Mouse (Mus musculus): Measurements from ENCODE around the gene Pank1. TPM values are rescaled to one million over a fixed set of nuclear protein-coding genes. Genes with fewer than 3 reads are reported as not detected.

The Pank1 gene
- polyA plus RNA-seq, 1 experiment from 2014 or later = 7.2 TPM

- no peaks in the 10 kb centered on the region for H3K4me1 ChIP-seq
- no peaks in the 10 kb centered on the region for H3K27me3 ChIP-seq (ENCODE audit: low read depth, poor library complexity, severe bottlenecking)
- H3K9me3 ChIP-seq (replicated peaks) = no peaks in the 10 kb centered on the region; the same call in 1 of the 2 replicates
- WGBS = 90% methylated on average over 4 of the region's 4 CpGs
- no peak overlapping the region for H3K27ac ChIP-seq
- H3K4me3 ChIP-seq = no peak overlapping the region
- no peaks in the 10 kb centered on the region for H3K36me3 ChIP-seq
- DNase-seq (ENCODE audit: low spot score) = no peak
Observed at GRCm38 (mm10) chr19:34898941-34899340, 19.7 kb upstream of the Pank1 start.

DNA sequence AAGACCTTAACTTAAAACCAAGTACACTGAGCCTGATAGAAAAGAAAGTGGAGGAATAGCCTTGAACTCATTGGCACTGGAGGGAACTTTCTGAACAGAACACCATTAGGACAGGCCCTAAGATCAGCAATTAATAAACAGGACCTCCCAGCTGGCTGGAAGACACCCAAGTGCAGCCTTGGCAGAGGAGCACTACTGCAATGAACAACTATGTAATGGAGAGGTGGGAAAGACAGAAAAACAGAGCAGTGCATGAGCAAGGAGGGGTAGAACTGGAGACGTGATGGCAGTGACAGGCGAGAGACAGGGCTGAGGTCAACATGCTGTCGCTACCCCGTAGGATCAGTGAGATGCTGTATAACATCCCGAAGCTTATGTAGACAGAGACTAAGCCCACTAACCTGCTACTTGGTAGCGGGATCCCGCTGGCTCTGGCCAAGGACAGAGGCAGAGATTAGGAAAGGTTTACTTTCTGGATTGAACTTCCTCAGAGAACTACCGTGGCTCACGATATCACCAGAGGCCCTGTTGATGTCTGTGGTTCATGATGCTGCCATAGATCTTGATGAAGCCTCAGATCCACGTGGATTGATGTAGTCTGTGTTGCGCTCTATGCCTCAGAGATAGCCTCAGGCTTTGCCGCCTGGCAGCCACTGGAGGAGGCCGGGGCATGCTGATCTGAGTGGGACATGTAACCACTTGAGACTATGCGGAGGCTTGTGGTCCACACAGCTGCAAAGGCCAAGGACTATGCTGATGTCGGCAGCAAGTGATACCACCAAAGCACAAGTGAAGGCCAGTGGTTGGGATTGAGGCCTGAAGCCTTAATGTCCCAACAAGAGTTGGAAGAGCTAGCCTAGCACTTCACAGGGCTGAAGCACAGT is 18.1 kb upstream of the Pank1 start:
- 92% methylated on average over 15 of the region's 15 CpGs for WGBS

DNA sequence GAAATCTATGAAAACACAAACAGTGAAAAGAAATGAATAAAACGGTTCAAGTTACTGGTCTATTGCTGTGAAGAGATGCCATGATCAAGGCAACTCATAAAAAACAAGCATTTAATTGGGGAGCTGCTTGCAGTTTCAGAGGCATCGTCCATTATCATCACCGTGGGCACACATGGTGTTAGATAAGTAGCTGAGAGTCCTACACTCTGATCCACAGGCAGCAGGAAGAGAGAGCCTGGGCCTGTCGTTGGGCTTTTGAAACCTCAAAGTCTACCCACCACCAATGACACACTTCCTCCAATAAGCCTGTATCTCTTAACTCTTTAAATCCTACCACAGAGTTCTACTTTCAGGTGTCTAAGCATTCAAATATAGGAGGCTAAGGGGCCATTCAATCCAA is 15.8 kb upstream of the Pank1 start:
- no peak for DNase-seq (ENCODE audit: low spot score)
- WGBS = 84% methylated on average over 4 of the region's 4 CpGs
- Histone ChIP-seq H3K4me3 (no peak overlapping the region), H3K9me3 (replicated peaks) (no peaks in the 10 kb centered on the region), H3K4me1 (no peaks in the 10 kb centered on the region), H3K27me3 (ENCODE audit: low read depth, poor library complexity, severe bottlenecking) (no peaks in the 10 kb centered on the region), H3K36me3 (no peaks in the 10 kb centered on the region), H3K27ac (no peak overlapping the region)

More for the DNA sequence above, 18.1 kb upstream of the Pank1 start:
- DNase-seq (ENCODE audit: low spot score) = no peak
- Histone ChIP-seq H3K27me3 (ENCODE audit: low read depth, poor library complexity, severe bottlenecking) (no peaks in the 10 kb centered on the region), H3K27ac (no peak overlapping the region), H3K4me1 (no peaks in the 10 kb centered on the region), H3K36me3 (no peaks in the 10 kb centered on the region), H3K4me3 (no peak overlapping the region), H3K9me3 (replicated peaks) (no peaks in the 10 kb centered on the region)

DNA sequence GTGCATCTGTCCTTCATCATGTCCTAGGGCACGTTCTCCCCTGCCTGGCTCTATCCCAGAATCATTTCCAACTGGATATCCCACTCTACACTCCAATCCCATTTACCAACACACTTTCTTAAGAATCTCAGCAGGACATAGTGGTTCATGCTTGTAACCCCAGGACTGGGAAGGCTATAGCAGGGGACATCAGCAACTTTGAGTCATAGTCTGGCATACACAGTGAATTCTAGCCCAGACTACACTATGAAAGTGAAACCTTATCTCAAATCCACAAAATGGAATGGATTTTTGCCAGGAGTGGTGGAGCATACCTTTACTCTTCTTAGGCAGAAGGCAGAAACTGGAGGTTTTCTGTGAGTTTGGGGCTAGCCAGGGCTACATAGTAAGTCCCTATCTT is 12.3 kb upstream of the Pank1 start:
- H3K27ac ChIP-seq = no peak overlapping the region
- H3K36me3 ChIP-seq = no peaks in the 10 kb centered on the region
- no peaks in the 10 kb centered on the region for H3K4me1 ChIP-seq
- no peaks in the 10 kb centered on the region for H3K9me3 ChIP-seq (replicated peaks)
- no peak overlapping the region for H3K4me3 ChIP-seq
- WGBS = 87% methylated on average over 1 of the region's 1 CpGs
- H3K27me3 ChIP-seq (ENCODE audit: low read depth, poor library complexity, severe bottlenecking) = no peaks in the 10 kb centered on the region
- no peak for DNase-seq (ENCODE audit: low spot score)

- 70% methylated on average over 3 of the region's 3 CpGs for WGBS
- H3K36me3 ChIP-seq = no peaks in the 10 kb centered on the region
- no peaks in the 10 kb centered on the region for H3K4me1 ChIP-seq
- H3K27me3 ChIP-seq (ENCODE audit: low read depth, poor library complexity, severe bottlenecking) = no peaks in the 10 kb centered on the region
- no peaks in the 10 kb centered on the region for H3K9me3 ChIP-seq (replicated peaks)
- DNase-seq (ENCODE audit: low spot score) = no peak
- H3K4me3 ChIP-seq = no peak overlapping the region
- no peak overlapping the region for H3K27ac ChIP-seq
Observed at GRCm38 (mm10) chr19:34890981-34891380, 11.7 kb upstream of the Pank1 start.

GRCm38 (mm10) chr19:34886324-34886723 is 7.1 kb upstream of the Pank1 start:
- Histone ChIP-seq H3K4me1 (no peaks in the 10 kb centered on the region), H3K36me3 (no peaks in the 10 kb centered on the region), H3K4me3 (no peak overlapping the region), H3K27me3 (ENCODE audit: low read depth, poor library complexity, severe bottlenecking) (no peaks in the 10 kb centered on the region), H3K9me3 (replicated peaks) (no peaks in the 10 kb centered on the region), H3K27ac (no peak overlapping the region)
- no peak for DNase-seq (ENCODE audit: low spot score)
- WGBS = 84% methylated on average over 4 of the region's 4 CpGs

DNA sequence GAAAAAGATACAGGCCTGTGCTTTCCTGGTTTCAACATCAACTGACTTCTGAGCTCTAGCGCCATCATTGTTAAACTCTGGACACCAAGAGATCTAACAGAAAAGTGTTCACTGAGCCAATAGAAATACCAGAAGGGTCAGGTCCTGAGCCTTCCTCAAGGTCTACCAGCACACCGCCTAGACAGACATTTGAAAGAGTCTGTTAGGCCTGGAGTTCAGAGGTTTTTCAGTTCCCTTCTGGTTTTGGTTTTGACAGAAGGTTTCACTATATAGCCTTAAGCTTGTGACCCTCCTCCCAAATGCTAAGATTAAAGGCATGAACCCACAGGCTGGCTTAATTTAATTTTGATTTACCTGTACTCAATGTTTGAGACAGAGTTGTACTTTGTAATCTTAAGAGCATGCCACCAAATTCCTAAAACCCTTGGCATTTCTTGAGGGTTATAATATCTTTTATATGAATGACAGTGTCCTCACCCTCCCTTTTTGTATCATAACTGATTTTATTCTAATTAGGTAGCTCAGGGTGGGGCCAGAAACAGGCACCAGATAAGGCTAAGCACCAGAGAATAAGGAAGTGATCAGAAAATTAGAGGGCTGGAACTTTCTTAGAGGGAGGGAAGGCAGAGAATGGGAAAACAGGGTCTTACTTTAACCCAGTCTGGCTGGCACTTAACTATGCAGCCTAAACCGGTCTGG is 4.4 kb upstream of the Pank1 start:
- DNase-seq (ENCODE audit: low spot score) = no peak
- Histone ChIP-seq H3K4me3 (no peak overlapping the region), H3K9me3 (replicated peaks) (no peaks in the 10 kb centered on the region), H3K27me3 (ENCODE audit: low read depth, poor library complexity, severe bottlenecking) (no peaks in the 10 kb centered on the region), H3K27ac (no peak overlapping the region), H3K36me3 (no peaks in the 10 kb centered on the region), H3K4me1 (peaks cover 10% of the 10 kb centered on the region)
- 82% methylated on average over 3 of the region's 3 CpGs for WGBS

DNA sequence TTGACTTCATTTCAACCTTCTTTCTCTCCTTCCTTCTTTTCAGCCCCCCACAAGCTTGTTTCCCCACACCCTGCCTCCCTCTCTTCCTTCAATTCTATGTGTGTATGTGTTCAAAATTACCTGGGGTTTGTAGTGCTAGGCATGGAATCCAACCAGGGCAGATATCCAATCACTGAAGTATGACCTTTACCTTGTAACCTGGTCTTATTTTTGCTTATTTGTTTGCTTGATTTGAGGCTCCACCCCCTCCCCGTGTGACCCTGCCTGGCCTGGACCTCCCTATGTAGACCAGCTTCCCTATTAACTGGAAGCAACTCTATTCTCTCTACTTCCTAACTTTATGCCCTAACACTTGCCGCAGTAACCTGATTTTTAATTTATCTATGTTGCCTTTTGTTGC is 3.2 kb upstream of the Pank1 start:
- Histone ChIP-seq H3K27ac (no peak overlapping the region), H3K27me3 (ENCODE audit: low read depth, poor library complexity, severe bottlenecking) (no peaks in the 10 kb centered on the region), H3K36me3 (no peaks in the 10 kb centered on the region), H3K9me3 (replicated peaks) (no peaks in the 10 kb centered on the region), H3K4me3 (no peak overlapping the region), H3K4me1 (peaks cover 10% of the 10 kb centered on the region)
- DNase-seq (ENCODE audit: low spot score) = no peak
- 83% methylated on average over 2 of the region's 2 CpGs for WGBS

- no peak for DNase-seq (ENCODE audit: low spot score)
- Histone ChIP-seq H3K27me3 (ENCODE audit: low read depth, poor library complexity, severe bottlenecking) (no peaks in the 10 kb centered on the region), H3K9me3 (replicated peaks) (no peaks in the 10 kb centered on the region), H3K36me3 (no peaks in the 10 kb centered on the region), H3K27ac (no peak overlapping the region), H3K4me1 (peaks cover 10% of the 10 kb centered on the region), H3K4me3 (no peak overlapping the region)
- WGBS = 71% methylated on average over 5 of the region's 5 CpGs
Observed at GRCm38 (mm10) chr19:34881160-34881559, 1.9 kb upstream of the Pank1 start.

DNA sequence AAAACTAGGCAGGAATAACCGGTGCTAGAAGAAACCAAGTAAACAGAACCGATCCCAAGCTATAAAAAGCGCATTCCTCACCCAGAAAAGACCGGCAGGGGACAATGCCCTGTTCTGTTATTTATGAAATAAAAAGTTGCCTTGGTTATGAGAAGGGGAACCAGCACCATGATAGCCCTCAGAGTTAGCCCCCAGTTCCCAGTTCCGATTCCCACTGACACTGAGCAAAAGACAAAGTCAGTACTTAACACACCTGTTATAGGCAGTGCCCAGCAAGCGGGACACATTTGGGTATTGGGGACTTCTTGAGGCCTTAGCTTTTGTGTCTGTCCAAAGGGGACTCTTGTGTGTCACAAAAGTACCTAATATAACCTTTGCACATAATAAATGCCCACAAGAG is 369 bp upstream of the Pank1 start:
- 31% methylated on average over 6 of the region's 6 CpGs for WGBS
- Histone ChIP-seq H3K27me3 (ENCODE audit: low read depth, poor library complexity, severe bottlenecking) (no peaks in the 10 kb centered on the region), H3K27ac (peak overlapping the region; percentile 98), H3K4me3 (peak overlapping the region; percentile 89), H3K4me1 (peaks cover 10% of the 10 kb centered on the region), H3K36me3 (no peaks in the 10 kb centered on the region), H3K9me3 (replicated peaks) (no peaks in the 10 kb centered on the region)
- DNase-seq (ENCODE audit: low spot score) = no peak

DNA sequence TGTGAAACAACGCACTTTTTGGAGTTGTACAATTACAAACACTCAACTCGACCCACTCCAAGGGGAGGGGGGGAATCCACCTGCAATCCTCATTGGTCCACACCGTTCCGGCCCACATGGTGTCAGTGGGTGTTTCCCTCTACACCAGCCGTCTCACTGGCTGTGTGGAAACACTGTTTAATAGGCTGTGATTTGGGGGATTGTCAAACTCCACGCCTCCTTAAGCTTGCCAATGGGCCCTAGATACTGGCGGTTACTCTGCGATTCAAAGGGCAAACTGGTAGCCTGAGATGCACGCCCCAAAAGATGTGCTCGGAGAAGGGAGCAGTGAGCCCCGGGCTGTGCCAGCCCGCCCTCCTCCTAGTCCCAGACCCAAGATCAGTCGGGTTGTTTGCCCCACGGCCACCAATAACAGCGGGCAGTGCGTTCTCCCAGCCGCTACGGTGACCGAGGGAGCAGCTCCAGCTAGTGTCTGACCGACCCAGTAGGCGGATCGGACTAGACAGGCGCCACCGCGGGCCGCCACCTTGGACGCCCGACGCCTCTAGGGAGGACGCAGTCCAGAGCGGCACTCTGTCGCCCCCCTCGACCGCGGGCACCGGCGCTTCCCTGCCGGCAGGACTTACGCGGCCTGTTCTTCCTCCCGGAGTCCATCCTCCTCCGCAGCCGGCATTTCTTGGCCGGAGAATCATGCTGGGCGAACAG is 1.2 kb downstream of the Pank1 start:
- peak overlapping the region; percentile 89 for H3K4me3 ChIP-seq
- no peaks in the 10 kb centered on the region for H3K27me3 ChIP-seq (ENCODE audit: low read depth, poor library complexity, severe bottlenecking)
- DNase-seq (ENCODE audit: low spot score) = peak; percentile 81
- under 1% methylated on average over 45 of the region's 45 CpGs for WGBS
- H3K9me3 ChIP-seq (replicated peaks) = no peaks in the 10 kb centered on the region
- H3K4me1 ChIP-seq = peaks cover 16% of the 10 kb centered on the region
- H3K27ac ChIP-seq = peak overlapping the region; percentile 98
- H3K36me3 ChIP-seq = no peaks in the 10 kb centered on the region

- no peak for DNase-seq (ENCODE audit: low spot score)
- H3K36me3 ChIP-seq = no peaks in the 10 kb centered on the region
- WGBS = 87% methylated on average over 7 of the region's 7 CpGs
- no peaks in the 10 kb centered on the region for H3K27me3 ChIP-seq (ENCODE audit: low read depth, poor library complexity, severe bottlenecking)
- no peak overlapping the region for H3K27ac ChIP-seq
- H3K9me3 ChIP-seq (replicated peaks) = no peaks in the 10 kb centered on the region
- no peak overlapping the region for H3K4me3 ChIP-seq
- peaks cover 16% of the 10 kb centered on the region for H3K4me1 ChIP-seq
Observed at GRCm38 (mm10) chr19:34876676-34877075, 2.6 kb downstream of the Pank1 start.

DNA sequence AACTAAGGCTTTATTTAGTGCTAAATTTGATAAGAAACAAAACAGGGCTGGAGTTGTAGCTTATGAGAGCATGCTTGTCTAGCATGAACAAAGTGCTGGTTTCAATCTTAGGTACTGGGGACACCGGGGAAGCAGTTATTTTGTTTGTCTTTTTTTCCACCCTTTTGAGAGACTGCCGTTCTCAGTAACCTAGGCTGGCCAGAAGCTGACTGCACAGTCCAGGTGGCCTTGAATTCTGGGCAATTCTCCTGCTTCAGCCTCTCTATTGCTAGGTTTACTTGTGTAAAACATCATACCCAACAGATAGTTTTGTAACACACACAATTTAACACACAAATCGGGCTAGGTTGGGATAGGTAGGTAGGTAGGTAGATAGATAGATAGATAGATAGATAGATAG is 9.9 kb downstream of the Pank1 start:
- H3K4me1 ChIP-seq = peaks cover 14% of the 10 kb centered on the region
- no peaks in the 10 kb centered on the region for H3K9me3 ChIP-seq (replicated peaks)
- H3K27ac ChIP-seq = no peak overlapping the region
- DNase-seq (ENCODE audit: low spot score) = no peak
- H3K27me3 ChIP-seq (ENCODE audit: low read depth, poor library complexity, severe bottlenecking) = no peaks in the 10 kb centered on the region
- no peak overlapping the region for H3K4me3 ChIP-seq
- 86% methylated on average over 3 of the region's 3 CpGs for WGBS
- no peaks in the 10 kb centered on the region for H3K36me3 ChIP-seq
